23 mouse cellular contexts compared by ENCODE assay signal in genomic region chr14:117520706-117521105, GRCm38 (mm10).
DNase-seq lines count a peak whose midpoint lies in the region; ATAC-seq and TF ChIP-seq lines count a peak whose summit lies in the region.
"Had no signal": no experiment of that assay in that cellular context is flagged by ENCODE, and none has a peak within 500 bp of the region (broad histone marks: within the 10 kb centered on the region; RNA-seq: fewer than 3 reads in every experiment).

No protein-coding gene starts in this region.

- no peak for ATAC-seq in kidney, embryonic 15.5 days (replicated peaks; ENCODE audit: low FRiP score)
- ATAC-seq in kidney, embryonic 16.5 days (ENCODE audit: low FRiP score, low TSS enrichment): peak; percentile 49; the same call in 1 of the 2 replicates
- no peak for ATAC-seq in megakaryocyte progenitor cell, adult 5-6 weeks (replicated peaks; ENCODE audit: poor library complexity)
- ATAC-seq: CD4-positive, CD25-positive, alpha-beta regulatory T cell, adult 4 months; forebrain, embryonic 14.5 days had no signal

- no peak overlapping the region for H3K4me2 ChIP-seq in kidney, embryonic 15.5 days
- no peak overlapping the region for H3K4me2 ChIP-seq in kidney, embryonic 16.5 days (replicated peaks; ENCODE audit: low read depth, low read length)
- H3K4me2 ChIP-seq: heart, embryonic 13.5 days; hindbrain, embryonic 15.5 days had no signal

- H3K4me3 ChIP-seq in kidney, adult 2 months (ENCODE audit: insufficient read depth, low read depth, low read length): no peak overlapping the region
- H3K4me3 ChIP-seq in kidney, embryonic 15.5 days (replicated peaks): no peak overlapping the region
- no peak overlapping the region for H3K4me3 ChIP-seq in kidney, embryonic 16.5 days (ENCODE audit: low read length)
- H3K4me3 ChIP-seq: embryonic facial prominence, embryonic 10.5 days; erythroblast, embryonic 14.5 days; forebrain, embryonic 10.5 days; gastrocnemius, adult 2 months; heart, embryonic 13.5 days; hindbrain, embryonic 15.5 days had no signal

- no peaks in the 10 kb centered on the region for H3K9me3 ChIP-seq in kidney, embryonic 15.5 days (replicated peaks)
- H3K9me3 ChIP-seq in kidney, embryonic 16.5 days (ENCODE audit: low read length): no peaks in the 10 kb centered on the region
- H3K9me3 ChIP-seq: embryonic facial prominence, embryonic 10.5 days; forebrain, embryonic 10.5 days; heart, embryonic 13.5 days; hindbrain, embryonic 15.5 days had no signal

- TF ChIP-seq CTCF in kidney, adult 2 months (conservative IDR thresholded peaks at IDR 0.05; ENCODE audit: insufficient read depth, insufficient read length, low read depth, low read length): no peak

- no peaks in the 10 kb centered on the region for H3K36me3 ChIP-seq in kidney, adult 2 months (ENCODE audit: control insufficient read depth, insufficient read depth, low read length)
- H3K36me3 ChIP-seq in kidney, embryonic 15.5 days: no peaks in the 10 kb centered on the region
- no peaks in the 10 kb centered on the region for H3K36me3 ChIP-seq in kidney, embryonic 16.5 days (ENCODE audit: insufficient read depth, low read length)
- H3K36me3 ChIP-seq: embryonic facial prominence, embryonic 10.5 days; forebrain, embryonic 10.5 days; G1E; heart, embryonic 13.5 days; hindbrain, embryonic 15.5 days had no signal

- H3K27me3 ChIP-seq in kidney, adult 2 months (replicated peaks; ENCODE audit: control insufficient read depth, insufficient read depth, low read length): no peaks in the 10 kb centered on the region
- no peaks in the 10 kb centered on the region for H3K27me3 ChIP-seq in kidney, embryonic 15.5 days
- no peaks in the 10 kb centered on the region for H3K27me3 ChIP-seq in kidney, embryonic 16.5 days (ENCODE audit: insufficient read depth, low read length)
- H3K27me3 ChIP-seq: heart, embryonic 13.5 days; hindbrain, embryonic 15.5 days had no signal

- H3K27ac ChIP-seq in kidney, adult 2 months (ENCODE audit: insufficient read depth, low read depth, low read length): no peak overlapping the region
- no peak overlapping the region for H3K27ac ChIP-seq in kidney, embryonic 15.5 days
- no peak overlapping the region for H3K27ac ChIP-seq in kidney, embryonic 16.5 days (ENCODE audit: low read length)
- H3K27ac ChIP-seq: embryonic facial prominence, embryonic 10.5 days; forebrain, embryonic 10.5 days; gastrocnemius, adult 2 months; heart, embryonic 13.5 days; hindbrain, embryonic 15.5 days had no signal

- 22% methylated on average over 2 of the region's 2 CpGs for WGBS in kidney, adult 2 months
- WGBS in kidney, embryonic 15.5 days: 74% methylated on average over 2 of the region's 2 CpGs
- 73% methylated on average over 2 of the region's 2 CpGs for WGBS in kidney, embryonic 16.5 days

- peak; percentile 6 for DNase-seq in adrenal gland, adult 2 months
- no peak for DNase-seq in adrenal gland, adult 8-10 months
- peak; percentile 88 for DNase-seq in kidney, adult 2 months
- DNase-seq in gastrocnemius, postnatal 25 days: no peak
- DNase-seq: adrenal gland, postnatal 25 days; B cell, adult 2 months; cerebellum, adult 18-20 months; cerebellum, postnatal 10 days; gastrocnemius, adult 2 months; gastrocnemius, postnatal 36 days; heart, adult 11 months; heart, postnatal 36 days had no signal

- H3K4me1 ChIP-seq in kidney, adult 2 months (ENCODE audit: control insufficient read depth, insufficient read depth, low read length): peaks cover 4% of the 10 kb centered on the region
- peaks cover 14% of the 10 kb centered on the region for H3K4me1 ChIP-seq in kidney, embryonic 15.5 days
- peaks cover 14% of the 10 kb centered on the region for H3K4me1 ChIP-seq in kidney, embryonic 16.5 days (ENCODE audit: insufficient read depth, low read length)
- H3K4me1 ChIP-seq: forebrain, embryonic 10.5 days had no signal

- H3K9ac ChIP-seq in kidney, embryonic 15.5 days: no peak overlapping the region
- H3K9ac ChIP-seq in kidney, embryonic 16.5 days (replicated peaks; ENCODE audit: low read length): no peak overlapping the region
- H3K9ac ChIP-seq: heart, embryonic 13.5 days; hindbrain, embryonic 15.5 days had no signal

- no peak for TF ChIP-seq POLR2A in kidney, adult 2 months (IDR thresholded peaks at IDR 0.05; ENCODE audit: low read depth, low read length)

Comparison
In these comparisons a context has a peak if more than half of its experiments do, and no peak if none do; other contexts are left out.
1. DNase-seq: peak in adrenal gland, adult 2 months (single experiment) and kidney, adult 2 months (single experiment); none in adrenal gland, adult 8-10 months (single experiment) and gastrocnemius, postnatal 25 days (single experiment).